Mouse (Mus musculus): ENCODE results near the gene A730015C16Rik.

DNA sequence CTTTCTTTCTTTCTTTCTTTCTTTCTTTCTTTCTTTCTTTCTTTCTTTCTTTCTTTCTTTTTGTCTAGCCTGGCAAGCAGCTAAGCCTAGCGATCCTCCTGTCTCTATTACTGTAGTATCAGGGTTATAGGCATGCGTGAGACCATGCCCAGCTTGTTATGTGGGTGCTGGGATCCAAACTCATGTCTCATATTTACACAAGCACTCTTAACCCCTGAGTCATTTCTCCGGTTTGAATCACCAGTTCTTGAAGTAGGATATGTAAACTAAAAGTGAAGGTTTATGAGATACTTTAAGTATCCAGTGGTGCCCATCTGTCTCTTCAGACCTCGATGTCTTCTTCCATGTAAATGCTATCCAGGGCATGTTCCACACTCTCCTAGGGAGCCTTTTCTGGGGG is 39.0 kb upstream of the A730015C16Rik start:
- TF ChIP-seq CTCF (IDR thresholded peaks at IDR 0.05; ENCODE audit: control insufficient read depth, insufficient read depth, low read length) (no peak), POLR2A (IDR thresholded peaks at IDR 0.05; ENCODE audit: borderline replicate concordance, control insufficient read depth, low read depth, low read length) (no peak)
